Mouse (Mus musculus): Measurements from ENCODE around the gene Rpl11.
"Not testable (repeated sequence)": the region's sequence is repeated elsewhere in the genome, so short reads cannot be mapped to it uniquely, and the experiment has no call there.

Gene Rpl11

GRCm38 (mm10) chr4:136053247-136053596 is at the start of gene Rpl11:
Rpl11 (minus strand) TSS chr4:136053428.
- peak; percentile 94 to 95 for DNase-seq

GRCm38 (mm10) chr4:136101753-136102152 is 48.5 kb upstream of the Rpl11 start:
- DNase-seq, result not testable (repeated sequence)

GRCm38 (mm10) chr4:136100396-136101070 is 47.3 kb upstream of the Rpl11 start:
- DNase-seq, result no peak

GRCm38 (mm10) chr4:136098446-136098845 is 45.2 kb upstream of the Rpl11 start:
- no peak for DNase-seq

GRCm38 (mm10) chr4:136096446-136097113 is 43.4 kb upstream of the Rpl11 start:
- DNase-seq, result no peak

GRCm38 (mm10) chr4:136095490-136096105 is 42.4 kb upstream of the Rpl11 start:
- DNase-seq, result no peak

GRCm38 (mm10) chr4:136094519-136095219 is 41.4 kb upstream of the Rpl11 start:
- DNase-seq, result no peak

GRCm38 (mm10) chr4:136092498-136092897 is 39.3 kb upstream of the Rpl11 start:
- no peak for DNase-seq

GRCm38 (mm10) chr4:136091346-136091745 is 38.1 kb upstream of the Rpl11 start:
- DNase-seq, result no peak

- peak; percentile 36 to 43 for DNase-seq
Measured at GRCm38 (mm10) chr4:136089748-136090583, 36.7 kb upstream of the Rpl11 start.

- no peak for DNase-seq
Measured at GRCm38 (mm10) chr4:136088971-136089747, 35.9 kb upstream of the Rpl11 start.

GRCm38 (mm10) chr4:136088364-136088763 is 35.1 kb upstream of the Rpl11 start:
- DNase-seq, result no peak

GRCm38 (mm10) chr4:136087261-136087660 is 34.0 kb upstream of the Rpl11 start:
- no peak for DNase-seq

GRCm38 (mm10) chr4:136084840-136085239 is 31.6 kb upstream of the Rpl11 start:
- DNase-seq, result no peak

- no peak for DNase-seq
Measured at GRCm38 (mm10) chr4:136083269-136084105, 30.3 kb upstream of the Rpl11 start.

- no peak for DNase-seq
Measured at GRCm38 (mm10) chr4:136081729-136082128, 28.5 kb upstream of the Rpl11 start.

- DNase-seq, result no peak
Measured at GRCm38 (mm10) chr4:136078649-136079048, 25.4 kb upstream of the Rpl11 start.

GRCm38 (mm10) chr4:136076776-136077538 is 23.7 kb upstream of the Rpl11 start:
- no peak for DNase-seq

- peak; percentile 79 to 87 for DNase-seq
Measured at GRCm38 (mm10) chr4:136071178-136071714, 18.0 kb upstream of the Rpl11 start.

- DNase-seq, result no peak
Measured at GRCm38 (mm10) chr4:136070592-136070991, 17.4 kb upstream of the Rpl11 start.

All from kidney, adult 8-10 months (tissue).